Mouse (Mus musculus) CH12.LX (cell line): ENCODE measurements around the gene Snx5. TPM values are rescaled to one million over a fixed set of nuclear protein-coding genes. Genes with fewer than 3 reads are reported as not detected.

Experiments
- DNase-seq: peaks from one replicate; pipeline ENCODE4 v3.0.0-alpha.2; 2013; ENCODE audit errors: extremely low read depth
- H3K27ac ChIP-seq: 2 replicates; pipeline ENCODE4 v1.5.1; 2012; ENCODE audit warnings: low read depth, mild to moderate bottlenecking, control low read depth, moderate library complexity; ENCODE audit not compliant: insufficient read depth
- H3K27me3 ChIP-seq: replicated peaks from 2 replicates; pipeline ENCODE3; 2012; ENCODE audit warnings: inconsistent platforms
- H3K36me3 ChIP-seq, 2 experiments: replicated peaks in 1 of 2; 2 replicates each; pipeline versions ENCODE3 to v1.6.1; 2012; ENCODE audit warnings: inconsistent platforms in 1 of 2, low read length in 1 of 2, mild to moderate bottlenecking in 1 of 2, mixed read lengths in 1 of 2, moderate library complexity in 1 of 2; ENCODE audit not compliant: control insufficient read depth in 1 of 2, insufficient read depth in 1 of 2
- H3K4me1 ChIP-seq, 2 experiments: 2 replicates each; pipeline ENCODE4 v1.6.1; 2012; ENCODE audit warnings: inconsistent platforms in 1 of 2, moderate library complexity in 1 of 2; ENCODE audit not compliant: insufficient read depth in 2 of 2, control insufficient read depth in 1 of 2
- H3K4me2 ChIP-seq: 2 replicates; pipeline ENCODE4 v1.6.1; 2012; ENCODE audit warnings: low read depth, mild to moderate bottlenecking, control low read depth; ENCODE audit not compliant: poor library complexity, insufficient read depth, severe bottlenecking
- H3K4me3 ChIP-seq, 3 experiments: fragments of 150-350 bp in 1 of 3; sonication (generic) in 1 of 3; replicated peaks in 1 of 3; 2 replicates each; pipeline versions ENCODE3 to v1.5.1; 2011 to 2012; ENCODE audit warnings: low read depth in 2 of 3, low read length in 2 of 3, mild to moderate bottlenecking in 2 of 3, moderate library complexity in 2 of 3, control low read depth in 1 of 3, improper control_type of control experiment in 1 of 3, inconsistent platforms in 1 of 3, mixed read lengths in 1 of 3; ENCODE audit not compliant: poor library complexity in 1 of 3
- H3K79me2 ChIP-seq: replicated peaks from 2 replicates; pipeline ENCODE4 v1.6.1; 2012; ENCODE audit warnings: mild to moderate bottlenecking, moderate library complexity; ENCODE audit not compliant: control insufficient read depth, poor library complexity, insufficient read depth, severe bottlenecking; ENCODE audit errors: extremely low read depth
- H3K9ac ChIP-seq: 2 replicates; pipeline ENCODE4 v1.6.1; 2012; ENCODE audit warnings: low read depth, mild to moderate bottlenecking, control low read depth, moderate library complexity; ENCODE audit not compliant: insufficient read depth
- H3K9me3 ChIP-seq: replicated peaks from 2 replicates; pipeline ENCODE3; 2012; ENCODE audit warnings: low read length, inconsistent platforms, mixed read lengths
- BHLHE40 ChIP-seq: IDR thresholded peaks from 2 replicates; pipeline ENCODE4 v1.6.1; 2011; ENCODE audit warnings: mild to moderate bottlenecking, low read depth, low read length, improper control_type of control experiment
- CHD1 ChIP-seq: IDR thresholded peaks from 2 replicates; pipeline ENCODE4 v1.6.1; 2012; ENCODE audit warnings: low read depth, low read length, improper control_type of control experiment, inconsistent platforms
- CTCF ChIP-seq, 2 experiments: IDR thresholded peaks in 1 of 2; conservative IDR thresholded peaks in 1 of 2; 2 replicates each; pipeline ENCODE4 v1.5.1; 2011 to 2012; ENCODE audit warnings: low read depth in 2 of 2, low read length in 2 of 2, improper control_type of control experiment in 1 of 2, inconsistent platforms in 1 of 2, mild to moderate bottlenecking in 1 of 2, moderate library complexity in 1 of 2
- E2F4 ChIP-seq: IDR thresholded peaks from 2 replicates; pipeline ENCODE4 v1.6.1; 2011; ENCODE audit warnings: low read depth, low read length, improper control_type of control experiment; ENCODE audit not compliant: insufficient replicate concordance
- ELF1 ChIP-seq: IDR thresholded peaks from 2 replicates; pipeline ENCODE4 v1.6.1; 2014; ENCODE audit warnings: low read depth, mild to moderate bottlenecking, inconsistent platforms, low read length, improper control_type of control experiment
- EP300 ChIP-seq: IDR thresholded peaks from 2 replicates; pipeline ENCODE4 v1.6.1; 2011; ENCODE audit warnings: low read length, improper control_type of control experiment
- JUND ChIP-seq: conservative IDR thresholded peaks from 2 replicates; pipeline ENCODE4 v1.6.1; 2011; ENCODE audit warnings: low read depth, low read length, improper control_type of control experiment
- KAT2A ChIP-seq: IDR thresholded peaks from 2 replicates; pipeline ENCODE4 v1.6.1; 2012; ENCODE audit warnings: low read length, improper control_type of control experiment, inconsistent platforms; ENCODE audit not compliant: insufficient replicate concordance
- MXI1 ChIP-seq: IDR thresholded peaks from 2 replicates; pipeline ENCODE4 v1.6.1; 2011; ENCODE audit warnings: mild to moderate bottlenecking, low read depth, low read length, improper control_type of control experiment
- MYC ChIP-seq: IDR thresholded peaks from 2 replicates; pipeline ENCODE4 v1.6.1; 2011; ENCODE audit warnings: low read depth, mild to moderate bottlenecking, improper control_type of control experiment, low read length
- NELFE ChIP-seq: IDR thresholded peaks from 2 replicates; pipeline ENCODE4 v1.6.1; 2011; ENCODE audit warnings: low read depth, low read length, improper control_type of control experiment
- NRF1 ChIP-seq: IDR thresholded peaks from 2 replicates; pipeline ENCODE4 v1.6.1; 2014; ENCODE audit warnings: low read depth, mild to moderate bottlenecking, inconsistent platforms, low read length, improper control_type of control experiment, moderate library complexity
- PAX5 ChIP-seq: IDR thresholded peaks from 2 replicates; pipeline ENCODE4 v1.6.1; 2012; ENCODE audit warnings: low read length, inconsistent platforms, mixed read lengths
- POLR2AphosphoS2 ChIP-seq: IDR thresholded peaks from 2 replicates; pipeline ENCODE4 v1.6.1; 2011; ENCODE audit warnings: low read depth, low read length, improper control_type of control experiment
- RAD21 ChIP-seq: IDR thresholded peaks from 2 replicates; pipeline ENCODE4 v1.6.1; 2011; ENCODE audit warnings: low read depth, mild to moderate bottlenecking, low read length, improper control_type of control experiment, moderate library complexity
- RCOR1 ChIP-seq: conservative IDR thresholded peaks from 2 replicates; pipeline ENCODE4 v1.6.1; 2012; ENCODE audit warnings: low read depth, mild to moderate bottlenecking, inconsistent platforms, low read length, improper control_type of control experiment
- SIN3A ChIP-seq: IDR thresholded peaks from 2 replicates; pipeline ENCODE4 v1.6.1; 2012; ENCODE audit warnings: low read length, improper control_type of control experiment, inconsistent platforms
- TCF12 ChIP-seq: IDR thresholded peaks from 2 replicates; pipeline ENCODE4 v1.6.1; 2014; ENCODE audit warnings: low read depth, mild to moderate bottlenecking, inconsistent platforms, low read length, improper control_type of control experiment
- USF1 ChIP-seq: IDR thresholded peaks from 2 replicates; pipeline ENCODE4 v1.6.1; 2014; ENCODE audit warnings: low read depth, mild to moderate bottlenecking, inconsistent platforms, low read length, improper control_type of control experiment
- USF2 ChIP-seq: conservative IDR thresholded peaks from 2 replicates; pipeline ENCODE4 v1.6.1; 2011; ENCODE audit warnings: low read depth, low read length, improper control_type of control experiment
- ZKSCAN1 ChIP-seq: IDR thresholded peaks from 2 replicates; pipeline ENCODE4 v1.6.1; 2012; ENCODE audit warnings: low read depth, inconsistent platforms, low read length, improper control_type of control experiment, borderline replicate concordance
- ZMIZ1 ChIP-seq: IDR thresholded peaks from 2 replicates; pipeline ENCODE4 v1.6.1; 2012; ENCODE audit warnings: low read depth, mild to moderate bottlenecking, inconsistent platforms, low read length, improper control_type of control experiment
- ZNF384 ChIP-seq: IDR thresholded peaks from 2 replicates; pipeline ENCODE4 v1.6.1; 2012; ENCODE audit warnings: low read depth, low read length, improper control_type of control experiment, inconsistent platforms
- dilution Hi-C: fragments of 300-500 bp; cut with MboI; formaldehyde crosslinking; loops from 2 replicates; pipeline ENCODE4 v1.14.3; 2020; ENCODE audit warnings: low sequenced_read_pairs; ENCODE audit not compliant: extremely low pct_unique_long_range_greater_than_20kb, extremely low pct_ligation_motif_present
- in situ Hi-C: fragments of 300-500 bp; cut with MboI; formaldehyde crosslinking; loops from 3 replicates; pipeline ENCODE4 v1.14.3; 2019; ENCODE audit warnings: low sequenced_read_pairs, low pct_ligation_motif_present, low pct_unique_long_range_greater_than_20kb, mixed read lengths
- polyA plus RNA-seq: library from polyadenylated mRNA; unstranded; fragments of >175 nt; gene quantifications from 2 replicates; pipeline ENCODE4 v1.2.1, GENCODE M21; 2012; ENCODE audit warnings: low read depth; ENCODE audit not compliant: insufficient read length
- total RNA-seq, 2 experiments: library from RNA; depleted of rRNA; stranded (reverse); fragments of 300-350 nt in 1 of 2; fragments of >200 nt in 1 of 2; gene quantifications; 2 replicates each; pipeline ENCODE4 v1.2.3; 2012 to 2014

Snx5 gene
- total and polyA plus RNA-seq, 3 experiments, result 380 to 1,220 (median 666) TPM

DNA sequence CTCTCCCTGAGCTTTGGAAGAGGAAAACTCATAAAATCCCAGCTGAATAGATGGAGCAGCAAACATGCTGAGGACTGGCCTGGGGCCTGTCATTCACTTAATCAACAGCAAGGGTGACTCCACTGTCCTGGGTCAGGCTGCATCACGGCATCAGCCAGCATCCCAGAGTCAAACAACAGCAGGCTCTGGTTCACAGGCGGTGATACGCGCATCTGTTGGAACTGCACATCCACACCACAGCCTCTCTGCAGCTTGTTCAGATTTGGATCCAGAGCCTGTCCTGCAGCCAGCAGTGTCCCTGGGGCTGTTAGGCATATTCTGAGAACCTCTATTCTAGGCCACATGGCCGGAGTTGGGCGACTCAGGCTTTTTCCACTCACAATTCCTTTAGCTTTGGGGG lies 32.4 kb downstream of the Snx5 start:
- in situ Hi-C loops (no loop called here), dilution Hi-C loops (no loop called here)

DNA sequence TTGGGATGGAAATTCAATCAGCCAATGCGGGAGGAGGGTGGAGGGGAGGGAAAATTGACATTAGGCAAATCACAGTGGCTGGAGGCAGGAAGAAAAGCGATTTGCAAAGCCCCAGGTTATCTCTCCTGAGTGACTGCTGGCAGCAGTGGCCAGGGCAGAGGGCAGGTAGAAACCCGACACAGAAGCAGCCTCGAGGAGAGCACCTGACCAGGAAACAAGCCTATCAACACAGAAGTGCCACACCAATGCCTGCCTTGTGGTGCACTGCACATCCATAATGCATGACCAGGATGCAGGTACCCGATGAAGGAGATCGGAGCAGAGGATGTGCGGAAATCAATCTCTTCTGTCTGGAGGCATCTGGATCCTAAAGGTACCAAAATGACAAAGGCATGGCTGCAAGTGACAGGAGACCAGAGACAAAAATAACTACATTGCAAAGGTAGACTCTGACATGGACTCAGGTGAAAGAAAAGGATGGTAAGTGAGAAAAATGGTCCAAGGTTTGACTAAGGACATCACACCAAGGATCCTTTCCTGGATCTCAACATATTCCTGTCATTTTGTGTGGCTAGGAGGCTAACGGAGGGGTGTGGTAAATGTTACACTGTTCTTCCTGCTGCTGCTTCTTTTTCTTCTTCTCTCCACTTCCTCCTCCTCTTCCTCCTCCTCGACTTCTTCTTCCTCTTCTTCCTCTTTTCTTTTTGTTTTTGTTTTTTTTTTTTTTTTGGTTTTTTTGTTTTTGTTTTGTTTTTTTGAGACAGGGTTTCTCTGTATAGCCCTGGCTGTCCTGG lies 33.7 kb downstream of the Snx5 start:
- H3K4me3 ChIP-seq, result no peak overlapping the region
- TF ChIP-seq TCF12 (no peak), ZKSCAN1 (no peak), ZNF384 (no peak), NELFE (no peak), CHD1 (no peak), BHLHE40 (no peak), RAD21 (no peak), CTCF (conservative IDR thresholded peaks at IDR 0.05 in 1 of 2, IDR thresholded peaks at IDR 0.05 in 1 of 2; ENCODE audit: low read depth in 2 of 2, low read length in 2 of 2) (no peak), SIN3A (no peak), MYC (no peak), KAT2A (no peak), ZMIZ1 (no peak), EP300 (no peak), POLR2AphosphoS2 (no peak), E2F4 (no peak), USF2 (no peak)
- TF ChIP-seq, all 38 proteins: peak for 0
- Histone ChIP-seq H3K9me3 (peaks cover 7% of the 10 kb centered on the region), H3K36me3 (no peaks in the 10 kb centered on the region), H3K4me1 (peaks cover 20 to 55% of the 10 kb centered on the region in 2 experiments), H3K79me2 (no peaks in the 10 kb centered on the region), H3K9ac (no peak overlapping the region), H3K27me3 (no peaks in the 10 kb centered on the region), H3K4me2 (no peak overlapping the region), H3K27ac (no peak overlapping the region)
- dilution Hi-C loops, result no loop called here
- no peak for DNase-seq
- in situ Hi-C loops, result no loop called here

More for the DNA sequence above, 32.4 kb downstream of the Snx5 start:
- H3K27ac ChIP-seq, result no peak overlapping the region
- H3K9ac ChIP-seq, result no peak overlapping the region
- no peaks in the 10 kb centered on the region for H3K36me3 ChIP-seq
- peaks cover 7% of the 10 kb centered on the region for H3K9me3 ChIP-seq
- H3K4me2 ChIP-seq, result no peak overlapping the region
- H3K4me1 ChIP-seq, result peaks cover 17 to 50% of the 10 kb centered on the region in 2 experiments
- no peak overlapping the region for H3K4me3 ChIP-seq
- no peak for DNase-seq
- H3K79me2 ChIP-seq, result no peaks in the 10 kb centered on the region
- H3K27me3 ChIP-seq, result no peaks in the 10 kb centered on the region
- TF ChIP-seq MXI1 (no peak), PAX5 (no peak), BHLHE40 (no peak), RCOR1 (no peak), NRF1 (no peak), ELF1 (no peak), USF1 (no peak), JUND (no peak)
